ENCODE assay signal across 13 mouse cellular contexts in the genomic region with DNA sequence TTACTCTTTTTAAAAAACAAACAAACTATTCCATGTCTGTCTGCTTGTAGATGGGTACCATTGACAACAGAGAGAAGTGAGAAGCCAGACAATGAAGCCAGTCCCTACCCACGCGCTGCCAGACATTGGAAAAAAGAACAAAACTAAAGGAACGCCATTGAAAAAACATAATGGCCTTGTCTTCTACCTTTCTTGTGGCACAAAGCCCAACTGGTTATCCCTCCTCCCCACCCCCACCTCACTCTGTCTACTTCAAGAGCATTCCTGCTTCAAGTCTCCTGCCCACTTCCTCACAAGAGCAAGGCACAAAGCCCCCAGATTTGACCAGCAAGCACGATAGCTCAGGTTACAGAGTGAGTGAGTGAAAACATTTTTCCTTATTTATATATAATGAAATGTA.
"Had no signal": no experiment of that assay in that cellular context is flagged by ENCODE, and none has a peak within 500 bp of the region (broad histone marks: within the 10 kb centered on the region; RNA-seq: fewer than 3 reads in every experiment).

No protein-coding gene starts in this region.

- H3K4me2 ChIP-seq: liver, embryonic 13.5 days; midbrain, embryonic 15.5 days; neural tube, embryonic 13.5 days had no signal

- H3K36me3 ChIP-seq: liver, embryonic 13.5 days; midbrain, embryonic 15.5 days; neural tube, embryonic 13.5 days had no signal

- H3K9ac ChIP-seq: liver, embryonic 13.5 days; midbrain, embryonic 15.5 days; neural tube, embryonic 13.5 days had no signal

- H3K4me1 ChIP-seq: liver, embryonic 13.5 days; midbrain, embryonic 15.5 days; neural tube, embryonic 13.5 days had no signal

- DNase-seq: kidney, postnatal 10 days; kidney, postnatal 36 days; layer of hippocampus, postnatal 36 days; liver, embryonic 13.5 days; lung, adult 2 months; lung, postnatal 14 days; lung, postnatal 4 days; thymus, adult 2 months; thymus, postnatal 14 days; thymus, postnatal 4 days had no signal

- H3K4me3 ChIP-seq: left cerebral cortex, adult 2 months; liver, embryonic 13.5 days; midbrain, embryonic 15.5 days; neural tube, embryonic 13.5 days had no signal

- H3K9me3 ChIP-seq: liver, embryonic 13.5 days; midbrain, embryonic 15.5 days; neural tube, embryonic 13.5 days had no signal

- H3K27ac ChIP-seq: left cerebral cortex, adult 2 months; liver, embryonic 13.5 days; midbrain, embryonic 15.5 days; neural tube, embryonic 13.5 days had no signal

- ATAC-seq: midbrain, embryonic 15.5 days had no signal

- H3K27me3 ChIP-seq: liver, embryonic 13.5 days; midbrain, embryonic 15.5 days; neural tube, embryonic 13.5 days had no signal
